ENCODE assay signal across 7 mouse cellular contexts in genomic region chr4:136462086-136462838, GRCm38 (mm10). TPM values are rescaled to one million over a fixed set of nuclear protein-coding genes. Genes with fewer than 3 reads are reported as not detected.
DNase-seq lines count a peak whose midpoint lies in the region; ATAC-seq and TF ChIP-seq lines count a peak whose summit lies in the region.

6030445D17Rik (plus strand) TSS chr4:136462250.

- peaks cover 31% of the 10 kb centered on the region for H3K4me1 ChIP-seq in small intestine, adult 2 months (ENCODE audit: control insufficient read depth, insufficient read depth, insufficient read length, low read length)

- ATAC-seq in common myeloid progenitor, adult 5-6 weeks (replicated peaks; ENCODE audit: low read depth, poor library complexity, severe bottlenecking) = peak; percentile 57

- WGBS in small intestine, adult 2 months = 1% methylated on average over 59 of the region's 64 CpGs

- TF ChIP-seq CTCF in small intestine, adult 2 months (IDR thresholded peaks at IDR 0.05; ENCODE audit: extremely low read depth, insufficient read length, insufficient replicate concordance, low read depth, low read length) = no peak

- intact Hi-C loops in gastrocnemius, postnatal 14 days (cut with DNase I; ENCODE audit: low total_unique reads) = no loop called here
- intact Hi-C loops in left cerebral cortex, postnatal 4 days (cut with DNase I) = no loop called here

- H3K36me3 ChIP-seq in small intestine, adult 2 months (ENCODE audit: control insufficient read depth, insufficient read depth, low read length) = no peaks in the 10 kb centered on the region

- peak within 1 kb of the TSS; percentile 70 for H3K4me3 ChIP-seq in small intestine, adult 2 months (ENCODE audit: low read depth, low read length)

- 0 out of 2 replicates have a peak, but pooled peaks have one; percentile 25 for TF ChIP-seq POLR2A in small intestine, adult 2 months (IDR thresholded peaks at IDR 0.05; ENCODE audit: low read depth, low read length)

- DNase-seq in adrenal gland, adult 18-20 months (ENCODE audit: low spot score in 2 of 2) = peak; percentile 75 to 78
- DNase-seq in gastrocnemius, postnatal 14 days = peak; percentile 86
- DNase-seq in induced T-regulatory cell, adult 2 months (ENCODE audit: low read depth) = peak; percentile 71
- peak; percentile 45 for DNase-seq in left cerebral cortex, postnatal 4 days
- peak; percentile 67 for DNase-seq in mesoderm, embryonic 11.5 days (ENCODE audit: low read depth, low spot score)

- H3K27ac ChIP-seq in small intestine, adult 2 months (ENCODE audit: insufficient read depth, low read depth, low read length) = peak within 1 kb of the TSS; percentile 88

- H3K27me3 ChIP-seq in small intestine, adult 2 months (ENCODE audit: control insufficient read depth, insufficient read depth, low read length) = no peaks in the 10 kb centered on the region

RNA-seq across cellular contexts. Expression of gene 6030445D17Rik, which starts in this region (rescaled TPM):
- under 1 TPM; 0.45 to 0.46 TPM for total RNA-seq in adrenal gland, adult 18-20 months (2021)
- total RNA-seq in common myeloid progenitor, adult 5-6 weeks (2017) = not detected in 2 replicates
- under 1 TPM in 1 of 2 experiments, not detected in 1; 0.16 TPM for total RNA-seq in gastrocnemius, postnatal 14 days (2021)
- under 1 TPM; 0.46 to 0.58 TPM for total RNA-seq in left cerebral cortex, postnatal 4 days (2021)
- polyA plus RNA-seq in small intestine, adult 2 months (2012; rRNA removed) = 0.24 and 1.1 TPM in 2 replicates

Comparison
In these comparisons a context has a peak if more than half of its experiments do, and no peak if none do; other contexts are left out.
1. Peak in every context shown above with its lines: DNase-seq, ATAC-seq, H3K4me3 ChIP-seq and H3K27ac ChIP-seq.
2. Peak in DNase-seq in adrenal gland, adult 18-20 months; RNA of the gene not detected or under 1 TPM.
3. Peak in ATAC-seq in common myeloid progenitor, adult 5-6 weeks; RNA of the gene not detected or under 1 TPM.
4. Peak in DNase-seq in gastrocnemius, postnatal 14 days; RNA of the gene not detected or under 1 TPM.
5. Peak in DNase-seq in left cerebral cortex, postnatal 4 days; RNA of the gene not detected or under 1 TPM.